Mouse (Mus musculus) embryonic facial prominence, embryonic 15.5 days (tissue): Measurements from ENCODE around the gene Pou4f2. TPM values are rescaled to one million over a fixed set of nuclear protein-coding genes. Genes with fewer than 3 reads are reported as not detected.

Source experiments
- ATAC-seq: fragments of 200-750 bp; cut with Nextera tagmentation; 2 replicates; pipeline ENCODE4 v1.8.0; 2017; ENCODE audit warnings: low read depth, moderate TSS enrichment; ENCODE audit not compliant: insufficient number of reproducible peaks, low FRiP score, low TSS enrichment
- H3K27ac ChIP-seq: fragments of 300-500 bp; sonication (generic); replicated peaks from 2 replicates; pipeline ENCODE4 v1.5.1; 2015; ENCODE audit warnings: mild to moderate bottlenecking, inconsistent platforms
- H3K27me3 ChIP-seq: fragments of 300-500 bp; sonication (generic); 2 replicates; pipeline ENCODE4 v1.6.1; 2015; ENCODE audit warnings: inconsistent platforms
- H3K36me3 ChIP-seq: fragments of 300-500 bp; sonication (generic); 2 replicates; pipeline ENCODE4 v1.6.1; 2015; ENCODE audit warnings: mild to moderate bottlenecking, inconsistent platforms
- H3K4me1 ChIP-seq: fragments of 300-500 bp; sonication (generic); 2 replicates; pipeline ENCODE4 v1.6.1; 2015; ENCODE audit warnings: inconsistent platforms
- H3K4me2 ChIP-seq: fragments of 300-500 bp; sonication (generic); replicated peaks from 2 replicates; pipeline ENCODE4 v1.6.1; 2015; ENCODE audit warnings: mild to moderate bottlenecking, inconsistent platforms
- H3K4me3 ChIP-seq: fragments of 300-500 bp; sonication (generic); replicated peaks from 2 replicates; pipeline ENCODE4 v1.5.1; 2015; ENCODE audit warnings: mild to moderate bottlenecking, inconsistent platforms
- H3K9ac ChIP-seq: fragments of 300-500 bp; sonication (generic); 2 replicates; pipeline ENCODE4 v1.6.1; 2015; ENCODE audit warnings: inconsistent platforms
- H3K9me3 ChIP-seq: fragments of 300-500 bp; sonication (generic); replicated peaks from 2 replicates; pipeline ENCODE4 v1.6.1; 2016; ENCODE audit warnings: inconsistent platforms
- WGBS: fragments of 180-500 bp; shearing (Covaris S2); methylation state at CpG from one replicate; pipeline ENCODE4 v1.1.7; 2015; 5-methylcytosine and 5-hydroxymethylcytosine counted together
- polyA plus RNA-seq: library from polyadenylated mRNA; unstranded; fragments of >200 nt; fragmentation: Nextera tagmentation; extraction: Ambion mirVana; gene quantifications from 2 replicates; pipeline ENCODE4 v1.2.1, GENCODE M21; 2015

Pou4f2 gene
- polyA plus RNA-seq = 0.07 TPM in 1 of 2 replicates, not detected in the other

GRCm38 (mm10) chr8:78436071-78436651 lies at the start of gene Pou4f2:
Gene Pou4f2 (minus strand): TSS chr8:78436645.
- Histone ChIP-seq H3K27ac (no peak within 1 kb of the TSS), H3K9me3 (no peaks in the 10 kb centered on the region), H3K36me3 (no peaks in the 10 kb centered on the region), H3K4me1 (peaks cover 31% of the 10 kb centered on the region), H3K4me2 (peak within 1 kb of the TSS; percentile 58), H3K9ac (no peak within 1 kb of the TSS), H3K4me3 (peak within 1 kb of the TSS; percentile 32), H3K27me3 (peaks cover 92% of the 10 kb centered on the region)
- no peak for ATAC-seq
- under 1% methylated on average over 54 of the region's 54 CpGs for WGBS

- no peak overlapping the region for H3K27ac ChIP-seq
- H3K4me3 ChIP-seq = no peak overlapping the region
- no peaks in the 10 kb centered on the region for H3K27me3 ChIP-seq
- no peak overlapping the region for H3K4me2 ChIP-seq
- WGBS = 31% methylated on average over 6 of the region's 6 CpGs
- H3K36me3 ChIP-seq = no peaks in the 10 kb centered on the region
- no peaks in the 10 kb centered on the region for H3K9me3 ChIP-seq
- no peaks in the 10 kb centered on the region for H3K4me1 ChIP-seq
- H3K9ac ChIP-seq = no peak overlapping the region
- no peak; the same call in 1 of the 2 replicates for ATAC-seq
These were observed 40.8 kb upstream of the Pou4f2 start for GRCm38 (mm10) chr8:78477051-78477829.

- WGBS = 91% methylated on average over 2 of the region's 2 CpGs
- ATAC-seq = no peak
- no peaks in the 10 kb centered on the region for H3K36me3 ChIP-seq
- no peaks in the 10 kb centered on the region for H3K27me3 ChIP-seq
- no peak overlapping the region for H3K9ac ChIP-seq
- H3K4me3 ChIP-seq = no peak overlapping the region
- 0 out of 2 replicates have a peak, but pooled peaks cover 4% of the 10 kb centered on the region for H3K9me3 ChIP-seq
- H3K27ac ChIP-seq = no peak overlapping the region
- H3K4me1 ChIP-seq = no peaks in the 10 kb centered on the region
- H3K4me2 ChIP-seq = no peak overlapping the region
These were observed 31.4 kb upstream of the Pou4f2 start for GRCm38 (mm10) chr8:78467889-78468288.

- H3K36me3 ChIP-seq = no peaks in the 10 kb centered on the region
- H3K9ac ChIP-seq = no peak overlapping the region
- H3K4me1 ChIP-seq = no peaks in the 10 kb centered on the region
- no peaks in the 10 kb centered on the region for H3K27me3 ChIP-seq
- H3K4me2 ChIP-seq = no peak overlapping the region
- H3K9me3 ChIP-seq = 0 out of 2 replicates have a peak, but pooled peaks cover 4% of the 10 kb centered on the region
- no peak overlapping the region for H3K4me3 ChIP-seq
- no peak overlapping the region for H3K27ac ChIP-seq
- ATAC-seq = no peak
- WGBS = 77% methylated on average over 2 of the region's 2 CpGs
These were observed 27.5 kb upstream of the Pou4f2 start for GRCm38 (mm10) chr8:78463941-78464340.

GRCm38 (mm10) chr8:78456441-78456840 lies 20.0 kb upstream of the Pou4f2 start:
- H3K4me3 ChIP-seq = no peak overlapping the region
- no peak for ATAC-seq
- H3K9ac ChIP-seq = no peak overlapping the region
- no peaks in the 10 kb centered on the region for H3K4me1 ChIP-seq
- no peaks in the 10 kb centered on the region for H3K27me3 ChIP-seq
- no peaks in the 10 kb centered on the region for H3K9me3 ChIP-seq
- no peaks in the 10 kb centered on the region for H3K36me3 ChIP-seq
- no peak overlapping the region for H3K4me2 ChIP-seq
- H3K27ac ChIP-seq = no peak overlapping the region
- 69% methylated on average over 3 of the region's 3 CpGs for WGBS

GRCm38 (mm10) chr8:78442781-78443180 lies 6.3 kb upstream of the Pou4f2 start:
- no peak for ATAC-seq
- peaks cover 4% of the 10 kb centered on the region; the same call in 1 of the 2 replicates for H3K4me1 ChIP-seq
- WGBS = 76% methylated on average over 1 of the region's 1 CpGs

GRCm38 (mm10) chr8:78438121-78438520 lies 1.7 kb upstream of the Pou4f2 start:
- H3K27ac ChIP-seq = no peak overlapping the region
- no peaks in the 10 kb centered on the region for H3K9me3 ChIP-seq
- no peak for ATAC-seq
- H3K9ac ChIP-seq = no peak overlapping the region
- peak overlapping the region; percentile 19; the same call in 1 of the 2 replicates for H3K4me2 ChIP-seq
- H3K4me1 ChIP-seq = peaks cover 31% of the 10 kb centered on the region
- H3K4me3 ChIP-seq = peak overlapping the region; percentile 14; the same call in 1 of the 2 replicates
- H3K27me3 ChIP-seq = peaks cover 92% of the 10 kb centered on the region
- under 1% methylated on average over 18 of the region's 18 CpGs for WGBS
- no peaks in the 10 kb centered on the region for H3K36me3 ChIP-seq

More at GRCm38 (mm10) chr8:78442781-78443180, 6.3 kb upstream of the Pou4f2 start:
- no peaks in the 10 kb centered on the region for H3K9me3 ChIP-seq
- H3K27me3 ChIP-seq = peaks cover 58% of the 10 kb centered on the region
- H3K9ac ChIP-seq = no peak overlapping the region
- H3K36me3 ChIP-seq = no peaks in the 10 kb centered on the region
- H3K27ac ChIP-seq = no peak overlapping the region
- H3K4me2 ChIP-seq = no peak overlapping the region
- no peak overlapping the region for H3K4me3 ChIP-seq

- H3K9ac ChIP-seq = no peak overlapping the region
- no peaks in the 10 kb centered on the region for H3K9me3 ChIP-seq
- H3K27me3 ChIP-seq = peaks cover 91% of the 10 kb centered on the region
- 2% methylated on average over 32 of the region's 32 CpGs for WGBS
- H3K4me3 ChIP-seq = peak overlapping the region; percentile 32; the same call in 1 of the 2 replicates
- ATAC-seq = no peak
- peak overlapping the region; percentile 58 for H3K4me2 ChIP-seq
- peaks cover 31% of the 10 kb centered on the region for H3K4me1 ChIP-seq
- H3K36me3 ChIP-seq = no peaks in the 10 kb centered on the region
- no peak overlapping the region for H3K27ac ChIP-seq
These were observed 948 bp upstream of the Pou4f2 start for GRCm38 (mm10) chr8:78437140-78438045.

- Histone ChIP-seq H3K36me3 (no peaks in the 10 kb centered on the region), H3K27me3 (peaks cover 92% of the 10 kb centered on the region), H3K9ac (no peak overlapping the region), H3K27ac (no peak overlapping the region), H3K9me3 (no peaks in the 10 kb centered on the region), H3K4me1 (peaks cover 31% of the 10 kb centered on the region), H3K4me2 (peak overlapping the region; percentile 58), H3K4me3 (peak overlapping the region; percentile 32)
- WGBS = under 1% methylated on average over 15 of the region's 25 CpGs
- ATAC-seq = no peak
These were observed 216 bp upstream of the Pou4f2 start for GRCm38 (mm10) chr8:78436661-78437060.

GRCm38 (mm10) chr8:78435624-78435960 lies 853 bp downstream of the Pou4f2 start:
- peaks cover 88% of the 10 kb centered on the region for H3K27me3 ChIP-seq
- 2% methylated on average over 18 of the region's 18 CpGs for WGBS

More at GRCm38 (mm10) chr8:78435624-78435960, 853 bp downstream of the Pou4f2 start:
- H3K36me3 ChIP-seq = no peaks in the 10 kb centered on the region
- no peak overlapping the region for H3K9ac ChIP-seq
- peaks cover 31% of the 10 kb centered on the region for H3K4me1 ChIP-seq
- peak overlapping the region; percentile 58 for H3K4me2 ChIP-seq
- no peak overlapping the region for H3K27ac ChIP-seq
- ATAC-seq = no peak
- H3K9me3 ChIP-seq = no peaks in the 10 kb centered on the region
- H3K4me3 ChIP-seq = peak overlapping the region; percentile 32
